Mouse (Mus musculus) midbrain, embryonic 11.5 days (tissue): Measurements from ENCODE around the gene Hlf. TPM values are rescaled to one million over a fixed set of nuclear protein-coding genes. Genes with fewer than 3 reads are reported as not detected.

Experiments
- ATAC-seq: fragments of 200-750 bp; cut with Nextera tagmentation; 2 replicates; pipeline ENCODE4 v1.8.0; 2017; ENCODE audit warnings: moderate TSS enrichment, moderate library complexity; ENCODE audit not compliant: low FRiP score
- DNase-seq: peaks from one replicate; pipeline ENCODE4 v3.0.0; 2015; ENCODE audit warnings: low spot score; ENCODE audit errors: missing footprints
- H3K27ac ChIP-seq: fragments of 300-500 bp; sonication (generic); 2 replicates; pipeline ENCODE4 v1.5.1; 2014; ENCODE audit warnings: low read depth, low read length
- H3K27me3 ChIP-seq: fragments of 300-500 bp; sonication (generic); 2 replicates; pipeline ENCODE4 v1.6.1; 2014; ENCODE audit warnings: mild to moderate bottlenecking, low read length, moderate library complexity, mixed read lengths; ENCODE audit not compliant: control insufficient read depth, insufficient read depth
- H3K36me3 ChIP-seq: fragments of 300-500 bp; sonication (generic); 2 replicates; pipeline ENCODE4 v1.6.1; 2014; ENCODE audit warnings: mild to moderate bottlenecking, low read length, moderate library complexity, mixed read lengths; ENCODE audit not compliant: control insufficient read depth, insufficient read depth
- H3K4me1 ChIP-seq: fragments of 300-500 bp; sonication (generic); 2 replicates; pipeline ENCODE4 v1.6.1; 2014; ENCODE audit warnings: low read length; ENCODE audit not compliant: control insufficient read depth, insufficient read depth
- H3K4me2 ChIP-seq: fragments of 300-500 bp; sonication (generic); 2 replicates; pipeline ENCODE4 v1.6.1; 2014; ENCODE audit warnings: mild to moderate bottlenecking, moderate library complexity
- H3K4me3 ChIP-seq: fragments of 300-500 bp; sonication (generic); 2 replicates; pipeline ENCODE4 v1.5.1; 2014; ENCODE audit warnings: low read depth, low read length
- H3K9ac ChIP-seq: fragments of 300-500 bp; sonication (generic); 2 replicates; pipeline ENCODE4 v1.6.1; 2014; ENCODE audit warnings: low read length
- H3K9me3 ChIP-seq: fragments of 300-500 bp; sonication (generic); 2 replicates; pipeline ENCODE4 v1.6.1; 2016; ENCODE audit warnings: low read length; ENCODE audit not compliant: control insufficient read depth
- WGBS: fragments of 180-500 bp; shearing (Covaris S2); extraction: QIAGEN DNeasy Blood & Tissue Kit; methylation state at CpG from one replicate; pipeline ENCODE4 v1.1.7; 2014; 5-methylcytosine and 5-hydroxymethylcytosine counted together
- polyA plus RNA-seq: library from polyadenylated mRNA; unstranded; fragments of >200 nt; fragmentation: Nextera tagmentation; extraction: Ambion mirVana; gene quantifications from 2 replicates; pipeline ENCODE4 v1.2.1, GENCODE M21; 2014

Gene Hlf
- polyA plus RNA-seq, 1 experiment from 2014 or later = 2.0 TPM

- no peak for ATAC-seq
- H3K4me3 ChIP-seq = no peak overlapping the region
- WGBS = 79% methylated on average over 10 of the region's 10 CpGs
- no peaks in the 10 kb centered on the region; the same call in 1 of the 2 replicates for H3K4me1 ChIP-seq
- no peaks in the 10 kb centered on the region for H3K27me3 ChIP-seq
- no peaks in the 10 kb centered on the region for H3K36me3 ChIP-seq
- H3K9me3 ChIP-seq = no peaks in the 10 kb centered on the region
- DNase-seq = no peak
- no peak overlapping the region for H3K4me2 ChIP-seq
- H3K9ac ChIP-seq = no peak overlapping the region
- H3K27ac ChIP-seq = no peak overlapping the region
Measured at GRCm38 (mm10) chr11:90363821-90364497, 26.7 kb downstream of the Hlf start.

GRCm38 (mm10) chr11:90363406-90363805 lies 27.3 kb downstream of the Hlf start:
- Histone ChIP-seq H3K36me3 (no peaks in the 10 kb centered on the region), H3K9me3 (no peaks in the 10 kb centered on the region), H3K4me1 (no peaks in the 10 kb centered on the region), H3K4me2 (no peak overlapping the region), H3K9ac (no peak overlapping the region), H3K4me3 (no peak overlapping the region), H3K27me3 (no peaks in the 10 kb centered on the region), H3K27ac (no peak overlapping the region)
- DNase-seq (no peak), ATAC-seq (no peak)
- WGBS = 45% methylated on average over 3 of the region's 3 CpGs

- peaks cover 6% of the 10 kb centered on the region for H3K4me1 ChIP-seq
- WGBS = 98% methylated on average over 5 of the region's 5 CpGs
- no peak overlapping the region for H3K27ac ChIP-seq
- H3K4me3 ChIP-seq = no peak overlapping the region
- DNase-seq = no peak
- no peak overlapping the region for H3K9ac ChIP-seq
- no peak for ATAC-seq
- H3K9me3 ChIP-seq = no peaks in the 10 kb centered on the region
- no peaks in the 10 kb centered on the region for H3K36me3 ChIP-seq
- no peaks in the 10 kb centered on the region for H3K27me3 ChIP-seq
- H3K4me2 ChIP-seq = no peak overlapping the region
Measured at GRCm38 (mm10) chr11:90360536-90360935, 30.2 kb downstream of the Hlf start.

GRCm38 (mm10) chr11:90358063-90358462 lies 32.6 kb downstream of the Hlf start:
- Histone ChIP-seq H3K27ac (no peak overlapping the region), H3K4me3 (no peak overlapping the region), H3K27me3 (no peaks in the 10 kb centered on the region), H3K36me3 (no peaks in the 10 kb centered on the region), H3K4me1 (peaks cover 8% of the 10 kb centered on the region), H3K9me3 (no peaks in the 10 kb centered on the region), H3K4me2 (no peak overlapping the region), H3K9ac (no peak overlapping the region)
- DNase-seq (no peak), ATAC-seq (no peak)
- WGBS = 87% methylated on average over 8 of the region's 8 CpGs

GRCm38 (mm10) chr11:90357371-90357770 lies 33.3 kb downstream of the Hlf start:
- Histone ChIP-seq H3K9me3 (no peaks in the 10 kb centered on the region), H3K4me1 (peaks cover 8% of the 10 kb centered on the region), H3K27ac (no peak overlapping the region), H3K4me2 (no peak overlapping the region), H3K4me3 (no peak overlapping the region), H3K27me3 (no peaks in the 10 kb centered on the region), H3K9ac (no peak overlapping the region), H3K36me3 (no peaks in the 10 kb centered on the region)
- DNase-seq (no peak), ATAC-seq (no peak)
- 93% methylated on average over 7 of the region's 7 CpGs for WGBS

GRCm38 (mm10) chr11:90356495-90357304 lies 34.0 kb downstream of the Hlf start:
- H3K27ac ChIP-seq = no peak overlapping the region
- H3K27me3 ChIP-seq = no peaks in the 10 kb centered on the region
- WGBS = 31% methylated on average over 9 of the region's 9 CpGs
- H3K4me2 ChIP-seq = no peak overlapping the region
- no peak overlapping the region for H3K9ac ChIP-seq
- DNase-seq = no peak
- ATAC-seq = no peak
- peaks cover 8% of the 10 kb centered on the region for H3K4me1 ChIP-seq
- no peaks in the 10 kb centered on the region for H3K36me3 ChIP-seq
- no peak overlapping the region for H3K4me3 ChIP-seq
- H3K9me3 ChIP-seq = no peaks in the 10 kb centered on the region

- Histone ChIP-seq H3K4me2 (no peak overlapping the region), H3K4me1 (peaks cover 8% of the 10 kb centered on the region), H3K27ac (no peak overlapping the region), H3K27me3 (no peaks in the 10 kb centered on the region), H3K36me3 (no peaks in the 10 kb centered on the region), H3K9me3 (no peaks in the 10 kb centered on the region), H3K9ac (no peak overlapping the region), H3K4me3 (no peak overlapping the region)
- ATAC-seq (0 out of 2 replicates have a peak, but pooled peaks have one; percentile 30), DNase-seq (no peak)
- 28% methylated on average over 3 of the region's 3 CpGs for WGBS
Measured at GRCm38 (mm10) chr11:90356036-90356435, 34.7 kb downstream of the Hlf start.

- Histone ChIP-seq H3K4me1 (peaks cover 10% of the 10 kb centered on the region), H3K27me3 (no peaks in the 10 kb centered on the region), H3K27ac (no peak overlapping the region), H3K36me3 (no peaks in the 10 kb centered on the region), H3K4me2 (no peak overlapping the region), H3K4me3 (no peak overlapping the region), H3K9me3 (no peaks in the 10 kb centered on the region), H3K9ac (no peak overlapping the region)
- no peak for ATAC-seq
- no peak for DNase-seq
- WGBS = 48% methylated on average over 7 of the region's 7 CpGs
Measured at GRCm38 (mm10) chr11:90355270-90355681, 35.4 kb downstream of the Hlf start.

GRCm38 (mm10) chr11:90352696-90353095 lies 38.0 kb downstream of the Hlf start:
- H3K4me3 ChIP-seq = no peak overlapping the region
- 96% methylated on average over 7 of the region's 7 CpGs for WGBS
- H3K4me1 ChIP-seq = peaks cover 10% of the 10 kb centered on the region
- H3K27ac ChIP-seq = no peak overlapping the region
- no peak for DNase-seq
- ATAC-seq = no peak
- H3K4me2 ChIP-seq = no peak overlapping the region
- no peak overlapping the region for H3K9ac ChIP-seq
- H3K27me3 ChIP-seq = no peaks in the 10 kb centered on the region
- H3K9me3 ChIP-seq = no peaks in the 10 kb centered on the region
- no peaks in the 10 kb centered on the region for H3K36me3 ChIP-seq
